Mouse (Mus musculus) neural tube, embryonic 10.5 days (tissue): ENCODE measurements around the gene Ncl.
A peak's percentile ranks its signal among the peaks of the same experiment; 100 is the strongest.

Experiments used
- DNase-seq: peaks from one replicate; pipeline ENCODE4 v3.0.0-alpha.2; 2017; ENCODE audit warnings: low spot score; ENCODE audit errors: extremely low spot score

Gene Ncl

GRCm38 (mm10) chr1:86358906-86359797 is at the start of gene Ncl:
Gene Ncl, minus strand, starts transcription at chr1:86359400.
- DNase-seq = peak; percentile 99

GRCm38 (mm10) chr1:86408515-86408914 is 49.3 kb upstream of the Ncl start:
- DNase-seq = no peak

DNA sequence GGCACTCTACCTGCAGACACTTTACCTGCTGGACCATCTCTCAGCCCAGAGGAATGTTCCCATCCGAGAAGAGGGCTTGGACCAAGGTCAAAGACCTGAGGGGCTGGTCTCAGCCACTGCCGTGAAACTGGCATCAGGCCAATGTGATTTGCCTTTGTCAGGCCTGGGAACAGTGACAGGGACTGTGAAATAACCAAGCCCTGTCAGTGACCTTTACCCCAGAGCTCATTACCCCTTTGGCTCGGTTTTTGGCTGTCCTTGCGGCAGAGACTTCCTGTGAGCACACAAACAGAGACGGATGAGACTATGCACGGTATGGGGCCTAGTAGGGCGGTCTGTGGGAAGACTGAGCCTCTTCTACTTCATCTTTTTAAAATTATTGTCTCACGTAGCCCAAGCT is 47.7 kb upstream of the Ncl start:
- no peak for DNase-seq

DNA sequence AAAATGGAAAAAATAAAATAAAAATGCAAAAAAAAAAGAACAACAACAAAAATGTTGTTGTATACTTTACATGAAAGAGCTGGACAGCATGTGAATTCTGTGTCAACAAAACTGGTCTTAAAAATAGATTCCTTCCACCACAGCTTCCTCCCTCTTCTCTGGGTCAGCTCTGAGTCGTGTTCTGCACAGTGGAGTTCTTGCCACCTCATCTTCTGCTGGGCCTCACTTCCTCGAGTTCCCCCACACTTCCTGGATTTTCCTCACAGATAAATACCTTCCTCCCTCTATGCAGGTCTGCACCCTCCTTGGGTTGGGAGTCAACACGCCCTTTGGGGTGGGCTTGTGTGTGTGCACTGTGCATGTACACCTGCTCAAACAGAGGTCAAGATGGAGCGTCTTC is 47.1 kb upstream of the Ncl start:
- DNase-seq = no peak

GRCm38 (mm10) chr1:86404834-86405233 is 45.6 kb upstream of the Ncl start:
- no peak for DNase-seq

DNA sequence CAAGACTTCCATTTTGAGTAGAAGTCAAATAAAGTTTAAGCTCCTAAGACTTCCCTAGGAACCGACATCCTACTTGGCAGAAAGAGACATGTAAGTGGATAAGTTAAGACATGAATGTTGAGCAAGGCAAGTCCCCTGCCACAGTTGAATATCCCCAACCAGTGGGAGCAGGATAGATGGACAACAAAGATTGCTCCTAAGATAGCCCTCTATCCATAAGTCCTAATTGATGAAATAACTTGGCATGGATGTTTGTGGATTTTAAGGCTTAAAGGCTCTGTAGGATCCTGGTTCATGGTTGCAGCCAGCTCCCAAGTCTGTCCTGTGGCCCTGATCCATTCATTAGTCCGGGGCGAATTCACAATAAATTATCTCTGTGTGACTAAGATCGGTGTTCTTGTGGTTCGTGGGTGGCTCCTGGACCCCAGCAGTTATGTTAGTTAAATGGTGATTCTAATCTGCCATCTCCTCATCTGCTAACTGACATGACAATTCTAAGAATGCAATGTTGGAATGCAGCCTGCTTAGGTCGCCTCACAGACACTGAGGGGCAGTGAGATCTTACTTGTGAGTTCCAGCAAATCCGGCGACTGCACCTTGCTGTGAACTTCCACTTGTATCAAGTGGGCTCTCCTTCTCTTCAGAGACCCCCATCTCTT is 41.0 kb upstream of the Ncl start:
- DNase-seq = no peak

DNA sequence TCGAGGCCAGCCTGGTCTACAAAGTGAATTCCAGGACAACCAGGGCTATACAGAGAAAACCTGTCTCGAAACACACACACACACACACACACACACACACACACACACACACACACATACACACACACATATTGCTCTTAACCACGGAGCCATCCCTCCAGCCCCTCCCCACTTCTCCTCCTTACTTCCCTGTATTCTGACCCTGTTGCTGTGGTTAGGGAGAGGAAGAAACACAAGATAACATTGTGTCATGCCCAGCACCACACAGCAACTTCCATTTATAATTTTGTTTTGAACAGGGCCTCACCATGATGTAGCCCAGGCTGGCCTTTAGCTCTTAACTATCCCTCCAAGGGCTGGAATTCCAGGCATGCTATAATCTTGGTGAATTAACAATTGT is 40.1 kb upstream of the Ncl start:
- DNase-seq = no peak

DNA sequence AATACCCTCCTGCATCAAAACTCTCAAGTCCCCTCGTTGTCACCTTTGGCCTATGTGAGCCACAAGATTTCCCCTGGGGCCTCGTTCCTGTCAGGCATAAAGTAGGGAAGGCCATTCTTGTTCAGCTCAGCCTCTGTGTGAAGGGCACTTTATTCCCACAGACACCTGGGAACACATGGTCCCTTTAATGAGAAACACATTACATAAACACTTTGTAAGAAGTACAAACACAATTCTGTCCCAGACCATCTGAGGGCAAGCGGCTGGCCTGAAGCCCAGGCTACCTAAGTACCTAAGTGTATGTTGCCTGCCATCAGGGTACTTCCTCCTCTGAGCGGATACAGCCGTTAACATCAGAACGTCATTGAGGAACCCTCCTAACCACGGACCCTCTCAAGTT is 39.0 kb upstream of the Ncl start:
- peak; percentile 33 for DNase-seq

GRCm38 (mm10) chr1:86397621-86398020 is 38.4 kb upstream of the Ncl start:
- no peak for DNase-seq

- no peak for DNase-seq
Measured at GRCm38 (mm10) chr1:86395897-86396296, 36.7 kb upstream of the Ncl start.

GRCm38 (mm10) chr1:86394246-86394645 is 35.0 kb upstream of the Ncl start:
- DNase-seq = no peak

DNA sequence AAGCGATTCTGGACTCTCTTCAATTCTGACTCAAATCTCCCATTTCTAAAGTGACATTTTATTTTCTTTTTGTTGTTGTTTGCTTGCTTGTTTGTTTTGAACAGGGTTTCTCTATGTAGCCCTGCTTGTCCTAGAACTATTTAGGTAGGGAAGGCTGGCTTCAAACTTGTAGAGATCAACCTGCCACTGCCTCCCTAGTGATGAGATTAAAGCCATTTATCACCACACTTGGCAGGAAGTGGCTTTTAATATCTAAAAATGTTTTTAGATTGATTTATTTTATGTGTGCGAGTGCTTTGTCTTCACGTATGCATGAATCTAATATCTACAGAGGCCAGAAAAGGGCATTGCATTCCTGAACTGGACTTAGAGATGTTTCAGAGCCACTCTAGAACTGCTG is 34.0 kb upstream of the Ncl start:
- no peak for DNase-seq

DNA sequence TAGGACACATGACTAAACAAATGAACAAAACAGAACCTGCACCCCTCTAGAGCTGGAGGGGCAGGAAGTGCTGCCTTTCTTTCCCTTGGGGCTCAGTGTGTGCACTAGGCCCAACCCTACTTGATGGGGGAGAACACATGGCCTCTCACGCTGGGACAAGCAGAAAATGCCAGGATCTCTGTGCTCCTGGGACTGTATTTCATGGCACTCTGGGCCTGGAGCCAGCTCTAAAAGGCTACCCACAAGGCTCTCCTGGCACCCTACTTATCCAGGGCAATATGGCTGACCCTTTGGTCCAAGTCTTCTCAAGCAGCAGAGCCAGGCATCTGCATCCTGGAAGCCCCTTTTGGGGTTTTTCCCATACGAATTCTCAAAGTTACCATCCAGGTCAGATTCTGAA is 32.2 kb upstream of the Ncl start:
- no peak for DNase-seq

GRCm38 (mm10) chr1:86389230-86389629 is 30.0 kb upstream of the Ncl start:
- DNase-seq = peak; percentile 82

- peak; percentile 43 for DNase-seq
Measured at GRCm38 (mm10) chr1:86381027-86381426, 21.8 kb upstream of the Ncl start.

DNA sequence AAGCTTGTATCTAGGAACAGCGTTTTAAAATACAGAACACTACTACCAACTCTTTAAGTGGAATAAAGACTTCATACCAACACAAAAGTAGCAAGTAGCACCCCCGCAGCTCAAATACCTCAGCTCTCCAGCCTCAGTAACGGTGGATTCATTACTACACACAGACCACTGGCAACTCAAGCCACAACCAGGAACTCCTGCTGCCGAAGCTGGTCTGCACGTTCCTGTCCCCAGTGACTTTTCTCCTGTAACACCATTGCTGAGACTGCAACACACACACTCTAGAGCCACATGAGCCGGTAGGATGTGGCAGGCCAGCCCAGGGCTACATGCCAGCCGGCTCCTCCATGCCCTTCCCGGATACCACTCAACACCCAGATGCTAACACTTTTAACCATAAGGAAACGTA is 20.0 kb upstream of the Ncl start:
- DNase-seq = no peak

GRCm38 (mm10) chr1:86378662-86379061 is 19.5 kb upstream of the Ncl start:
- DNase-seq = no peak

DNA sequence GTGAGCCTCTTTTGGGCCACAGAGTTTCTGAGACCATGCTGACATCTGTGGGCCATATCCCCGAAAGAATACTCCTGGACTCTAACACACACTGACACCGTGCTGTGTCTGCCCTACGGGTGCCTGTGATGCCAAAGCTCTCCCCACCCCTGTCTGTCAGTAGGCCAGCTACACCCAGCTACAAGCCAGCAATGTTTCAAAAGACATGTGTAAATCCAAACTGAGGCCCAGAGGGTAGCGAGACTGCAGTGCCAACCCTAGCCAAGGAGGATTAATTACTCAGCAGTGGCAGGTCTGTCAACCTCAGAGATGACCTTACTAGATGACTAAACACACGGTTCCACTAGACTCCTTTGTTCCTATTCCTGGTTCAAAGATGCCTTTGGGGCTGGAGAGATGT is 17.2 kb upstream of the Ncl start:
- no peak for DNase-seq

DNA sequence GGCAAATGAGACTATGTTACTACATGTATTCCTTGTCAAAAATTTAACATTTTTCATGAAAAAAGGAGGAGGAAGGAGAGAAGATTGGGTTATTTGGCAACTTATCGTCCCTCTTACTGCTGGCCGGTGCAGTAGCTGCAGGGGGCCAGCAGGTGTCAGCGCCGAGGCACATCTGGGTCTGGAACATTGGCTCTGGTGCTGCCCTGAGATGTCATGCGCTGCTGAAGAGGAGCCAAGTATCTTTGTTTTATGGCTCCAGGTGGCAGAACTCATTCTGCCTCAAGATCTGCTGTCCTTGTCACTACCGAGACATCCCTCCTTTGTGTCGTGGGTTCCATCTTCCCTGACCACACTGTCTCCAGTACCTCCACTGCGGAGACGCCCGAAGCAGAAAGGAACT is 12.8 kb upstream of the Ncl start:
- peak; percentile 27 for DNase-seq

GRCm38 (mm10) chr1:86368086-86368485 is 8.9 kb upstream of the Ncl start:
- DNase-seq = no peak

GRCm38 (mm10) chr1:86363671-86364070 is 4.5 kb upstream of the Ncl start:
- DNase-seq = no peak

DNA sequence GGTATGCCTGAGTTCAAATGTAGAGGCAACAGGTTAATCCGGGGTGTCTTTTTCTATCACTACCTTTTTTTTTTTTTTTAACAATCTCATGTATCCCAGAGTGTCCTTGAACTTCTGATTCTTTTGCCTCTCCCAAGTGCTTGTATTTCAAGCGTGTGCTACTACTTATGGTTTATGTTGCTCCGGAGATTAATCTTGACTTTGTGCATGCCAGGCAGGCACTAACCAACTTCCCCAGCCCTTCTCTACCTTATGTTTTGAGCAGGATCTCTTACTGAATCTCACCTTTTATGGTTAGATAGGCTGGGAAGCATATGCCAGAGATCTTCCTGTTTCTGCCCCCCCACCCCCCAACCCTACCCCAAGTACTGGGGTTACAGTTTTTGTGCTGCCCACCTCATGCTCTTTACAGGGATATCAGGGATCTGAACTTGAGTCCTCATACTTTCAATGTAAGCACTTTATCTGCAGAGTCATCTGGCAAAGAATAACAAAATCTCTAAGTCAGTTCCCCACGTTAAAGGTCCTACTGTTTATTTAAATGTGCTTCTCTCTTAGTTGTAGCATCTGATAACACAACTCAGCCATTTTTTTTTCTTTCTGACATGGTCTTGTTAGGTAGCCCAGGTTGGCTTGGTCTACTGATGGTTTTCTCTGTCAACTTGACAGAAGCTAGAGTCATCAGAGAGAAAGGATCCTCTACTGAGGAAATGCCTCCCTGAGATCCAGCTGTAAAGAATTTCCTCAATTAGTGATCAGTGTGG is 2.8 kb upstream of the Ncl start:
- no peak for DNase-seq
